Mouse (Mus musculus) neural tube, embryonic 12.5 days (tissue): Measurements from ENCODE around the gene Fyco1. TPM values are rescaled to one million over a fixed set of nuclear protein-coding genes. Genes with fewer than 3 reads are reported as not detected.
"Not testable (repeated sequence)": the region's sequence is repeated elsewhere in the genome, so short reads cannot be mapped to it uniquely, and the experiment has no call there.

ENCODE experiments used
- ATAC-seq: fragments of 200-750 bp; cut with Nextera tagmentation; 2 replicates; pipeline ENCODE4 v1.8.0; 2017; ENCODE audit warnings: low read depth, mild to moderate bottlenecking, moderate TSS enrichment, moderate library complexity; ENCODE audit not compliant: low FRiP score
- H3K27ac ChIP-seq: fragments of 300-500 bp; sonication (generic); 2 replicates; pipeline ENCODE4 v1.5.1; 2016
- H3K27me3 ChIP-seq: fragments of 300-500 bp; sonication (generic); replicated peaks from 2 replicates; pipeline ENCODE4 v1.6.1; 2016; ENCODE audit warnings: mild to moderate bottlenecking
- H3K36me3 ChIP-seq: fragments of 300-500 bp; sonication (generic); 2 replicates; pipeline ENCODE4 v1.6.1; 2016; ENCODE audit warnings: mild to moderate bottlenecking
- H3K4me1 ChIP-seq: fragments of 300-500 bp; sonication (generic); 2 replicates; pipeline ENCODE4 v1.6.1; 2016
- H3K4me2 ChIP-seq: fragments of 300-500 bp; sonication (generic); replicated peaks from 2 replicates; pipeline ENCODE4 v1.6.1; 2016; ENCODE audit warnings: mild to moderate bottlenecking
- H3K4me3 ChIP-seq: fragments of 300-500 bp; sonication (generic); 2 replicates; pipeline ENCODE4 v1.5.1; 2016
- H3K9ac ChIP-seq: fragments of 300-500 bp; sonication (generic); 2 replicates; pipeline ENCODE4 v1.6.1; 2016; ENCODE audit warnings: mild to moderate bottlenecking
- H3K9me3 ChIP-seq: fragments of 300-500 bp; sonication (generic); 2 replicates; pipeline ENCODE4 v1.6.1; 2016; ENCODE audit warnings: mild to moderate bottlenecking
- WGBS: fragments of 180-500 bp; shearing (Covaris S2); methylation state at CpG from one replicate; pipeline ENCODE4 v1.1.7; 2016; 5-methylcytosine and 5-hydroxymethylcytosine counted together
- polyA plus RNA-seq: library from polyadenylated mRNA; unstranded; fragments of >200 nt; fragmentation: Nextera tagmentation; extraction: Ambion mirVana; gene quantifications from 2 replicates; pipeline ENCODE4 v1.2.1, GENCODE M21; 2016

Fyco1 gene
- polyA plus RNA-seq, 1 experiment from 2014 or later: 9.1 TPM

DNA sequence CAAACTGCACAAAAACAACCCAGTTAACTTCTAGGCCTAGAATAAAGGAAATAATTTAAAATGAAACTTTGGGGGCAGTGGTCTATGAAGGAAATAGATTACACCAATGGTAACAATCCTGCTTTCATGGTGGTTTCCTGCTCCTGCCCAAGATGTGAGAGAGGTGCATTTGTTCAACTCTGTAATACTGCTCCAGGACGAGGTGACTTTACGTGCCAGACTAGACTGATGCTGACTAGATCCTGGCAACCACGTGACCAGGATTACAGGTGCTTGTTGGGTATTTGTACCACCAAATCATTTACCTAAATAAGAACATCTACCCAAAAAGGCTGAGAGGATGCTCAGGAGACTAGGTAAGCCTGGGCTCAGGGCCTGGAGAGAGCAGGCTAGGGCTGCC lies 39.9 kb downstream of the Fyco1 start:
- no peak overlapping the region for H3K4me3 ChIP-seq

DNA sequence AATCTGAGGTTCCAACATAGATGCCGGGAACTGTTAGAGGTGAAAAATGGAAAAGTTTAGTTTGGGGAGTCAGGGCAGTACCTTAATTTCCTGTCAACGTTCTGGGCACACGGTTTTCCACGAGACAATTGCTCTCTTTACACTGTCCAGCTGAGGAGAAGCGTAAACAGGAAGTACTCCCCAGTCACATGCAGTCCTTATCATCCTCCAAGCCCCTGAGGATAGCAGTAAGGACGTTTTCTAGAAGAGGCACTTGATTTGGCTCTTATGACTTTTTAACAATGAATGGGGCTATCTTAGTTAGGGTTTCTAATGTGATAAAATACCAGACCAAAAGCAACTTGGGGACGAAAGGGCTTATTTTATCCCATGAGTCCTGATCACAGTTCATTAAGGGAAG lies 43.1 kb downstream of the Fyco1 start:
- WGBS: 76% methylated on average over 7 of the region's 7 CpGs

More for the DNA sequence above, 39.9 kb downstream of the Fyco1 start:
- H3K36me3 ChIP-seq: peaks cover 17% of the 10 kb centered on the region
- 99% methylated on average over 3 of the region's 3 CpGs for WGBS
- ATAC-seq: no peak
- H3K4me1 ChIP-seq: no peaks in the 10 kb centered on the region
- no peak overlapping the region for H3K9ac ChIP-seq
- H3K4me2 ChIP-seq: no peak overlapping the region
- H3K27ac ChIP-seq: no peak overlapping the region
- H3K27me3 ChIP-seq: no peaks in the 10 kb centered on the region
- H3K9me3 ChIP-seq: no peaks in the 10 kb centered on the region

DNA sequence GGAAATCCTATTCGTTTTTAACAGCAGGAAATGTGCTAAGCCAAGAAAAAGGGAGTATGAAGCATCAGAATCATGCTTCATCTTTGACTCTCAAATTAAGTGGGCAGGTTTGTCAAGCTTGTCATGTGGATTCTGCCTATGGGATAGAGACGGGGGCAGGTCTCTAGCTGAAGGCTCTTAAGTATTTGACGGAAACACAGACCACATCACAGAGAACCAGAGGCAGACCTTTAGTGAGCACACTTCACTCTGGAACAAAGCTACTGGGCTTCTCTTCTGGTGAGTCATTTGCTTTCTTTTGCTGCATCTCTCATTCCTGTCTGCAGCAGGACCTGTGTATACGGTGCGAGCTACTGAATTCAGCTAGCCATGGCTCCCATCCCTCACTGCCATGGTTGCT lies 45.4 kb downstream of the Fyco1 start, which contains the start of gene Cxcr6:
Gene Cxcr6, plus strand, starts transcription at position 209 of the 400 bp plus-strand sequence.
- no peak within 1 kb of the TSS for H3K9ac ChIP-seq
- WGBS: 95% methylated on average over 5 of the region's 5 CpGs
- no peak within 1 kb of the TSS for H3K4me2 ChIP-seq
- H3K36me3 ChIP-seq: peaks cover 7% of the 10 kb centered on the region
- no peaks in the 10 kb centered on the region for H3K27me3 ChIP-seq
- no peaks in the 10 kb centered on the region for H3K4me1 ChIP-seq
- H3K9me3 ChIP-seq: no peaks in the 10 kb centered on the region
- H3K27ac ChIP-seq: no peak within 1 kb of the TSS
- ATAC-seq: no peak
- no peak within 1 kb of the TSS for H3K4me3 ChIP-seq

More for the DNA sequence above, 43.1 kb downstream of the Fyco1 start:
- Histone ChIP-seq H3K4me3 (no peak overlapping the region), H3K27me3 (no peaks in the 10 kb centered on the region), H3K36me3 (peaks cover 10% of the 10 kb centered on the region), H3K27ac (no peak overlapping the region), H3K9ac (no peak overlapping the region), H3K9me3 (no peaks in the 10 kb centered on the region), H3K4me1 (no peaks in the 10 kb centered on the region), H3K4me2 (no peak overlapping the region)
- ATAC-seq: no peak

DNA sequence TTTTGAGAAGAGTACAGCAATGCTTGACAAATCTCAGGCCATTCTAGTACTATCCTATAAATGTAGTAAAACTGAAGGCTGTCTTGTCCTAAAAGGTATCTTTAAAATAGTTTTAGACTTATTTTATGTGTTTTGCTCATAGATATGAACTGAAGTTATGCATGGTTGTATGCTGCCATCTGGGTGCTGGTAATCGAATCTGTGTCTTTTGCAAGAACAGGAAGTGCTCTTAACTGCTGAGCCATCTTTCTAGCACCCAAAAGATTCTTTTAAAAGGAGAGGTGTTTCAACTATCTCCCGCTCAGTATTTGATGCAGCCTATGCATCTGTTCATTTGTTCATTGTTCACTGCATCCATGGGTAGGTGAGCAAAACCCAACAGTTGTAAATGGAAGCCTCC lies 46.5 kb downstream of the Fyco1 start:
- Histone ChIP-seq H3K9ac (no peak overlapping the region), H3K36me3 (peaks cover 13% of the 10 kb centered on the region), H3K27me3 (no peaks in the 10 kb centered on the region), H3K4me3 (no peak overlapping the region), H3K9me3 (no peaks in the 10 kb centered on the region), H3K4me1 (no peaks in the 10 kb centered on the region), H3K4me2 (no peak overlapping the region), H3K27ac (no peak overlapping the region)
- WGBS: 90% methylated on average over 2 of the region's 2 CpGs
- ATAC-seq: no peak

DNA sequence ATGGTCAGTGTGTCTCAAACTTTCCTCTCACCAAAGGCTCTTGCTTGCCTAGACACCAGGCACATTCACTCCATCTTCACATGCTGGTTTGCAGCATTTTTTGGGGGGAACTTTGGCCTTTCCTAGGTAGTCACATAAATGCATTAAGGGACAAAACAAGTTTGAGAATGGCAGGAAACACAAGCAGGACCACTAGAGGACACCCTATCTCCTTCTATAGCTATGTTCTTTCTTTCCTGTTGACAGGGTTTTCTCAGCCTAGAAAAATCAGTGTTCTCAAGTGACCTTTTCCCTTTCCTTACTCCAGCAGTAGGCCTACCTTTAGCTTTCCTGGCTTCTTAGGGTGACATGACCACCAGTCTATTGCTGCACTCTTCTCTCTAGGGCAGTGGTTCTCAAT lies 48.8 kb downstream of the Fyco1 start:
- H3K4me3 ChIP-seq: no peak overlapping the region
- H3K36me3 ChIP-seq: peaks cover 10% of the 10 kb centered on the region
- no peak overlapping the region for H3K9ac ChIP-seq
- no peaks in the 10 kb centered on the region for H3K27me3 ChIP-seq
- H3K4me1 ChIP-seq: no peaks in the 10 kb centered on the region
- no peak overlapping the region for H3K4me2 ChIP-seq
- ATAC-seq: no peak
- H3K27ac ChIP-seq: no peak overlapping the region
- no peaks in the 10 kb centered on the region for H3K9me3 ChIP-seq

DNA sequence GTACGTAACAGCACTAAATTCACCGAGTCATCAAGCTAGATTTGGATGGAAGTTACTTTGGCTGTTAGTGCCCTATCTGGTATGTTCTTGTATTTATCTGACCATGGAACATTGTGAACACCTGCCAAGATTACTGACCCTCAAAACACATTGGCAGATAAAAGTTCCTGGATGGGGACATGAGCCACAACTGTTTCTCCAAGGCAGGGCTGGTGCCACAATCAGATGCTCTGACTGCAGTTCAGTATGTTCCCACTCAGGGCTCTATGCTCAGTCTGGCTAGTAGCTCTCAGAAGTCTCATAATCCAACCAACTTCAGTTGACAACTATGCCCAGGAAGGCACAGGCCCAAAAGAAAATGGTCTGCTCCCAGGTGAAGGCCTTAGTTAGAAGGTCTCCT lies 49.3 kb downstream of the Fyco1 start:
- Histone ChIP-seq H3K9ac (no peak overlapping the region), H3K27ac (no peak overlapping the region), H3K36me3 (peaks cover 10% of the 10 kb centered on the region), H3K27me3 (no peaks in the 10 kb centered on the region), H3K4me3 (no peak overlapping the region), H3K4me2 (no peak overlapping the region), H3K4me1 (no peaks in the 10 kb centered on the region), H3K9me3 (no peaks in the 10 kb centered on the region)
- ATAC-seq: no peak
- WGBS: 94% methylated on average over 2 of the region's 2 CpGs

DNA sequence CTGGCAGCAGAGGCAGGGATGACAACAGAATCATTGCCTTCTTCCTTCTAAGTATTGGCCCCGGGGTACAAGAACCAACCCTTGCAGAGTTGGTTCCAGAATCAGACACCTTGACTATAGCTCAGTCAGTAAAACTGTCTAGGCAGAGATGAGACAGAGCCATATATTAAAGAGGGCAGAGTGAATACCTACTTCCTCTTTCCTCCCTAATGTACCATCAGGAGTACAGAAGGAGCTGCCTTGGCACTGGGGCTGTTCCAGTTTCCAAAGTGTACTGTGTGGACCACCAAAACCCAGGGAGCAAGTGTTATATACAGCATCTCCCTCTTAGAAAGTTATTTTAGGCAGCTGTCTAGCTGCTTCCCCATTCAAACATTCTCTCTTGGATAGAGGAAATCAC lies 50.2 kb downstream of the Fyco1 start:
- Histone ChIP-seq H3K9ac (no peak overlapping the region), H3K4me3 (no peak overlapping the region), H3K9me3 (no peaks in the 10 kb centered on the region), H3K4me1 (no peaks in the 10 kb centered on the region), H3K27ac (no peak overlapping the region), H3K4me2 (no peak overlapping the region), H3K36me3 (peaks cover 14% of the 10 kb centered on the region), H3K27me3 (no peaks in the 10 kb centered on the region)
- 92% methylated on average over 1 of the region's 1 CpGs for WGBS
- ATAC-seq: no peak

DNA sequence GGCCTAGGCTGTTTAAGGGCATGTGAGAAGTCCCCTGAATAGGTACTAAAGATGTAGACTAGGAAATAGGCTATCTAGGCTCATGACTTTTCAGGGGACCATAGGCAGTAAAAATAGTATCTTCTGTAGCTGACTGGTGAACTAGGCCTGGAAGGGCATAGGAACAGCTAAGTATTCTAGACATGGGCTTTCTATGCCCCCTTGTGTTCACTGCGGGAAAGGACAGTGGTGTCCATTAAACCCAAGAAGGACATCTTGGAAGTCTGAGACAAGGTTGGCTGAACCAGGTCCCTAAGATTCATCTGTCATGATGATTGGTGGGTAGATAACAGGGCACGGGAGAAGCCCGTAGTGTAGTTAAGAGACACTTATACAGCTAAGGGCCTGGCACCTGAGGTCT lies 55.5 kb downstream of the Fyco1 start:
- Histone ChIP-seq H3K9me3 (no peaks in the 10 kb centered on the region), H3K27me3 (no peaks in the 10 kb centered on the region), H3K27ac (no peak overlapping the region), H3K4me1 (no peaks in the 10 kb centered on the region), H3K9ac (no peak overlapping the region), H3K36me3 (peaks cover 34% of the 10 kb centered on the region), H3K4me3 (no peak overlapping the region), H3K4me2 (no peak overlapping the region)
- no peak for ATAC-seq
- WGBS: 74% methylated on average over 3 of the region's 3 CpGs

DNA sequence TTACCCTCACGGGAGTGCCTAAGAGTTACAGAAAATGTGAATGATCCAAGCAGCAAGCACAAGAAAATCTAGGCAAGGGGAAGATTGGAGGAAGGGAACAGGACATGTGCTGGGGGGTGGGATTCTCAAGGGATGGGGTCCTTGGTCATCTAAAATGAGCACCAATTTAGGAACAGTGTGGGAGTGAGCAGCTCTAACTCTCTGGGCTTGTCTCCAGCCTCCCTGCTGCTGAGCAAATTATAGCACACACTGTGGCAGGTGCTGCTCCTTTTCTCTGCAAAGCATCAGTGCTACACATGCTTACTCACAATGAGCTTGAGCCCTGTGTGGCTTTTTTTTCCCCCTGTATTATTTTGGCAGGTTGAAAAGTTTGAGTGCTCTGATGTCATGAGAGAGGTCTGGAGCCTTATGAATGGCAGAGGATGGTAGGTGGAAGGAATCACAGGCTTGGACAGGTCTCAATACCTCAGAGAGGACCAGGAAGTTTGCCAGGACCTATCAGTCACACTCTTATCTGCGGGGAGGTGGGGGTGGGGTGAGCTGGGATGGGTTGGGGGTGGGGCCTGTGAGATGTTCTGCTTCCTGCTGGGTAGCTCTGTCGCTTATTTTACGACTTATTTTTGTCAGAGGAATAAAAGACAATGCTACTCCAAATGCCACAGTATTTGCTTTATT lies 62.7 kb downstream of the Fyco1 start:
- Histone ChIP-seq H3K4me3 (no peak overlapping the region), H3K27me3 (no peaks in the 10 kb centered on the region), H3K4me2 (no peak overlapping the region), H3K4me1 (no peaks in the 10 kb centered on the region), H3K9ac (no peak overlapping the region), H3K9me3 (peaks cover 2% of the 10 kb centered on the region; the same call in 1 of the 2 replicates), H3K36me3 (peaks cover 27% of the 10 kb centered on the region), H3K27ac (no peak overlapping the region)
- no peak for ATAC-seq
- 73% methylated on average over 4 of the region's 4 CpGs for WGBS

DNA sequence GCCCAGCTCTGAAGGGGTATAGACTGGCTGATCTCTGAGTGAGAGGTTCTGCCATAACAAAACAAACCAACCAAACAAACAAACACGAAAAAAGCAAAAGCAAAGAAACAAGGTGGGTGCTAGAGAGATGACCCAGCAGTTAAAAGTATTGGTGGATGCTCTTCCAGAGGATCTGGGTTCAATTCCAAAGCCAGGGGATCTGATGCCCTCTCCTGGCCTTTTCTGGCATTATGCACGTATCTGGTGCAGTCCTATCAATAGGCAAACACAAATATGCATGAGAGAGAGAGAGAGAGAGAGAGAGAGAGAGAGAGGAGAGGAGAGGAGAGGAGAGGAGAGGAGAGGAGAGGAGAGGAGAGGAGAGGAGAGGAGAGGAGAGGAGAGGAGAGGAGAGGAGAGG lies 78.4 kb downstream of the Fyco1 start:
- H3K4me1 ChIP-seq, H3K9me3 ChIP-seq, H3K27me3 ChIP-seq, H3K4me3 ChIP-seq, H3K27ac ChIP-seq, H3K36me3 ChIP-seq, H3K4me2 ChIP-seq, H3K9ac ChIP-seq, ATAC-seq: not testable (repeated sequence)
- 38% methylated on average over 2 of the region's 2 CpGs for WGBS

DNA sequence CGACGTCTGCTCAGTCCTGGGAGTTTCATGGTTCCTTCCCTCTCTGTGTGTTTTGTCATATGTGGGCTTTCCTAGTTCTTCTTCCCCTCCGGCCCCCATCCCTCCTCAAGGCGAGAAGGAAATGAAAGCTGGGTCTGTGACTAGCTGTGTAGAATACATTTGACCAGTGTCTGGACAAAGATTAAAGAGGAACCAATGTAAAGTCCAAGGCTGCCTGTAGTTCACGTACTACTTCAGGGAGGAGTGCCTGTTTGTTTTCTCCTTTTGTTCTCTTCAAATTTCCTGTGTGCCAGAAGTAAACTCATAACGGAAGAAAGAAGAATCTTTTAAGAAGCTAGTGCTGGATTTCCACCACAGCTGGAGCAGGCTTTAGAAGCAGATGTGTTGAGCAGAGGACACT lies 82.2 kb downstream of the Fyco1 start:
- 69% methylated on average over 6 of the region's 6 CpGs for WGBS
- Histone ChIP-seq H3K27me3 (no peaks in the 10 kb centered on the region), H3K4me3 (no peak overlapping the region), H3K9me3 (no peaks in the 10 kb centered on the region), H3K36me3 (no peaks in the 10 kb centered on the region), H3K9ac (no peak overlapping the region), H3K4me2 (no peak overlapping the region), H3K27ac (no peak overlapping the region), H3K4me1 (no peaks in the 10 kb centered on the region)
- no peak for ATAC-seq

DNA sequence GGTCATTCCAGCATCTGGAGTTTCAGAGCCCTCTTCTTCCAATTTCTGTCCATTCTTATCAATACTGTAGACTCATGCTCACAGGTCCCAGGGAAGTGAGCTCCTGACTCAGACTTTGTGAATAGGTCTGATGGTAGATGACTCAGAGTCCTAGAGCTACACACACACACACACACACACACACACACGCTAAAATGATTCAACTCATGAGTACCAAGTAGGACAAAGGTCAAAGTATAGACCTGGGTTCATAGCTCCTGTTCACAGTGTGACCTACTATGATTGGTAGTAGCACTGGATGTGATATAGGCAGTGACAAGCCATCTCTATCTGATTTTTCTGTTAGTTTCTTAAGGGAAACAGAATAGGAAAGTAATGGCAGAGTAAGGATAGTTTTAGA lies 83.3 kb downstream of the Fyco1 start:
- no peak for ATAC-seq
- Histone ChIP-seq H3K9me3 (no peaks in the 10 kb centered on the region), H3K4me3 (no peak overlapping the region), H3K36me3 (no peaks in the 10 kb centered on the region), H3K9ac (no peak overlapping the region), H3K4me2 (no peak overlapping the region), H3K4me1 (no peaks in the 10 kb centered on the region), H3K27me3 (no peaks in the 10 kb centered on the region), H3K27ac (no peak overlapping the region)
- WGBS: 86% methylated on average over 1 of the region's 1 CpGs

DNA sequence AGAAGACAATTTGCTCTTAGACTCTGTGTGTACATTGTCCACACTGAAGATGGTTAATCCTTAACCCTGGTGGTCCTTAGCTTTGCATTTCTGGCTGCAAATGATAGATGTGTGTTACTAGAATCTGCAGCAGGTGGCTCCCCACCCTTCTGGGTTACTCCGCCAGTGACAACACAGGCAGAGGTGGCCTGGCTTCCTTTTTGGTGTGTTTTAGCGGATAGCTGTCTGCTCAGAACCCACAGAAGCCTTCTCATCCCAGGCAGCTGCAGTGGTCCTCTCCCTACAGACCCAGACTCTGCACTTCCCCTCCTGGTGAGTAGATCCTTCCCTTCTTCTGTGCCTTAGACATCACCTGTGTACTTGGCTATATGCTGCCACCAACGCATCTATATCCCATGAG lies 84.7 kb downstream of the Fyco1 start:
- no peaks in the 10 kb centered on the region for H3K27me3 ChIP-seq
- no peak overlapping the region for H3K4me3 ChIP-seq
- H3K27ac ChIP-seq: no peak overlapping the region
- no peak overlapping the region for H3K4me2 ChIP-seq
- no peak for ATAC-seq
- no peaks in the 10 kb centered on the region for H3K36me3 ChIP-seq
- H3K4me1 ChIP-seq: no peaks in the 10 kb centered on the region
- 92% methylated on average over 3 of the region's 3 CpGs for WGBS
- H3K9ac ChIP-seq: no peak overlapping the region
- H3K9me3 ChIP-seq: no peaks in the 10 kb centered on the region
